Mouse (Mus musculus) heart, adult 11 months (tissue): ENCODE measurements at regions not wholly inside any gene's neighbourhood (a gene's known extent, or its start where the extent isn't known, plus 50 kb on each side); places are given as distances from the start of the nearest gene placed in this dataset.

Experiments
- DNase-seq: peaks from one replicate; pipeline ENCODE4 v3.0.0; 2022

- DNase-seq, result peak; percentile 96
Observed at GRCm38 (mm10) chr7:135889016-135889726, 173.0 kb upstream of the Mki67 start.

GRCm38 (mm10) chr7:135898876-135899275 is 182.7 kb upstream of the Mki67 start:
- DNase-seq, result peak; percentile 92

- peak; percentile 57 for DNase-seq
Observed at GRCm38 (mm10) chr7:135899765-135900164, 183.6 kb upstream of the Mki67 start.

- DNase-seq, result peak; percentile 97
Observed at GRCm38 (mm10) chr7:135900861-135901321, 184.7 kb upstream of the Mki67 start.

GRCm38 (mm10) chr7:135902106-135903055 is 186.2 kb upstream of the Mki67 start:
- DNase-seq, result peak; percentile 91

GRCm38 (mm10) chr7:135911376-135911775 is 195.2 kb upstream of the Mki67 start:
- no peak for DNase-seq

GRCm38 (mm10) chr7:135913923-135914634 is 197.9 kb upstream of the Mki67 start:
- peak; percentile 94 for DNase-seq

- DNase-seq, result peak; percentile 74
Observed at GRCm38 (mm10) chr7:135923876-135924275, 207.7 kb upstream of the Mki67 start.

- DNase-seq, result peak; percentile 68
Observed at GRCm38 (mm10) chr7:135924641-135925040, 208.5 kb upstream of the Mki67 start.

GRCm38 (mm10) chr7:135930091-135930490 is 213.9 kb upstream of the Mki67 start:
- peak; percentile 72 for DNase-seq

- peak; percentile 95 for DNase-seq
Observed at GRCm38 (mm10) chr7:135932595-135933175, 216.5 kb upstream of the Mki67 start.

- DNase-seq, result peak; percentile 90
Observed at GRCm38 (mm10) chr7:135935180-135935579, 219.0 kb upstream of the Mki67 start.

GRCm38 (mm10) chr7:135937465-135937864 is 221.3 kb upstream of the Mki67 start:
- no peak for DNase-seq

- peak; percentile 30 for DNase-seq
Observed at GRCm38 (mm10) chr7:135939341-135939740, 223.2 kb upstream of the Mki67 start.

- no peak for DNase-seq
Observed at GRCm38 (mm10) chr7:135942826-135943225, 226.7 kb upstream of the Mki67 start.

GRCm38 (mm10) chr7:135946071-135946646 is 230.0 kb upstream of the Mki67 start:
- DNase-seq, result no peak

GRCm38 (mm10) chr7:135961026-135961425 is 244.9 kb upstream of the Mki67 start:
- DNase-seq, result peak; percentile 94

- DNase-seq, result no peak
Observed at GRCm38 (mm10) chr7:135965528-135965927, 249.4 kb upstream of the Mki67 start.

GRCm38 (mm10) chr7:135966231-135966630 is 250.1 kb upstream of the Mki67 start:
- DNase-seq, result no peak

- DNase-seq, result no peak
Observed at GRCm38 (mm10) chr7:135968638-135969037, 252.5 kb upstream of the Mki67 start.

GRCm38 (mm10) chr7:135986021-135986420 is 269.9 kb upstream of the Mki67 start:
- DNase-seq, result no peak

GRCm38 (mm10) chr7:135990321-135990720 is 274.2 kb upstream of the Mki67 start:
- DNase-seq, result no peak
